In the genomic region with DNA sequence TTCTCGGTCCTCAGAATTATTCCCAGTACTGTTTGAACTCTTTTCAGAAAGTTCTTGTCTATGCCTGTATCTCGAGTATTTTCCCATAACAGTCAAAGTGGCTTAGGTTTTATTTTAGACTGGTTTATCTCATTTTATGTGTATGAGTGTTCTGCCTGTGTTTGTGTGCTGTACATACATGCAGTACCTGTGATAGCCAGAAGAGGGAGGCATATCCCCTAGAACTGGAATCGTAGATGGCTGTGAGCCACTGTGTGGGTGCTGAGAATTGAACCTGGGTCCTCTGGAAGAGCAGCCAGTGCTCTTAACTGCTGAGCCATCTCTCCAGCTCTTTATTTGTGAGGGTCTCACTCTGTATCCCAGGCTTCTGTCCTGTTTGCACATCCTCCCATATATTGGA, we compare ENCODE assay signal across 23 mouse cellular contexts. TPM values are rescaled to one million over a fixed set of nuclear protein-coding genes. Genes with fewer than 3 reads are reported as not detected.
DNase-seq lines count a peak whose midpoint lies in the region; ATAC-seq and TF ChIP-seq lines count a peak whose summit lies in the region.
"Had no signal": no experiment of that assay in that cellular context is flagged by ENCODE, and none has a peak within 500 bp of the region (broad histone marks: within the 10 kb centered on the region; RNA-seq: fewer than 3 reads in every experiment).

No protein-coding gene starts in this region.

- no peak overlapping the region for H3K4me3 ChIP-seq in kidney, postnatal 0 days (replicated peaks; ENCODE audit: low read depth, low read length)
- no peak overlapping the region for H3K4me3 ChIP-seq in midbrain, embryonic 11.5 days (ENCODE audit: low read depth, low read length)
- H3K4me3 ChIP-seq in midbrain, embryonic 16.5 days (ENCODE audit: low read depth, low read length), result no peak overlapping the region
- H3K4me3 ChIP-seq in G1E (ENCODE audit: low read depth, low read length), result no peak overlapping the region
- H3K4me3 ChIP-seq: embryonic facial prominence, embryonic 15.5 days; megakaryocyte, embryonic 14.5 days; stomach, embryonic 15.5 days had no signal

- intact Hi-C loops in heart, postnatal 25 days (cut with DNase I), result no loop called here

- no peaks in the 10 kb centered on the region for H3K4me1 ChIP-seq in kidney, postnatal 0 days (replicated peaks; ENCODE audit: insufficient read depth, low read length)
- no peaks in the 10 kb centered on the region for H3K4me1 ChIP-seq in midbrain, embryonic 11.5 days (ENCODE audit: control insufficient read depth, insufficient read depth, low read length)
- no peaks in the 10 kb centered on the region for H3K4me1 ChIP-seq in midbrain, embryonic 16.5 days (ENCODE audit: control insufficient read depth, insufficient read depth, low read length)
- peaks cover 4% of the 10 kb centered on the region; the same call in 1 of the 2 replicates for H3K4me1 ChIP-seq in G1E (ENCODE audit: insufficient read depth, low read depth, low read length)
- H3K4me1 ChIP-seq: embryonic facial prominence, embryonic 15.5 days; stomach, embryonic 15.5 days had no signal

- H3K9ac ChIP-seq in kidney, postnatal 0 days (ENCODE audit: low read depth, low read length), result no peak overlapping the region
- no peak overlapping the region for H3K9ac ChIP-seq in midbrain, embryonic 11.5 days (ENCODE audit: low read length)
- H3K9ac ChIP-seq in midbrain, embryonic 16.5 days (ENCODE audit: low read depth, low read length), result no peak overlapping the region
- H3K9ac ChIP-seq: embryonic facial prominence, embryonic 15.5 days; stomach, embryonic 15.5 days had no signal

- no peak overlapping the region for H3K4me2 ChIP-seq in kidney, postnatal 0 days (ENCODE audit: low read length)
- no peak overlapping the region for H3K4me2 ChIP-seq in midbrain, embryonic 11.5 days
- no peak overlapping the region for H3K4me2 ChIP-seq in midbrain, embryonic 16.5 days (ENCODE audit: low read length)
- H3K4me2 ChIP-seq: embryonic facial prominence, embryonic 15.5 days; stomach, embryonic 15.5 days had no signal

- no peaks in the 10 kb centered on the region for H3K27me3 ChIP-seq in kidney, postnatal 0 days (ENCODE audit: insufficient read depth, low read length)
- H3K27me3 ChIP-seq in midbrain, embryonic 11.5 days (ENCODE audit: control insufficient read depth, insufficient read depth, low read length), result no peaks in the 10 kb centered on the region
- H3K27me3 ChIP-seq in midbrain, embryonic 16.5 days (ENCODE audit: control insufficient read depth, insufficient read depth, low read depth, low read length), result no peaks in the 10 kb centered on the region
- no peaks in the 10 kb centered on the region; the same call in 1 of the 2 replicates for H3K27me3 ChIP-seq in G1E (ENCODE audit: insufficient read depth, low read length)
- H3K27me3 ChIP-seq: embryonic facial prominence, embryonic 15.5 days; megakaryocyte, embryonic 14.5 days; stomach, embryonic 15.5 days had no signal

- no peak for ATAC-seq in kidney, postnatal 0 days (replicated peaks; ENCODE audit: low FRiP score, low read depth)
- ATAC-seq in midbrain, embryonic 11.5 days (ENCODE audit: low FRiP score), result no peak
- ATAC-seq in midbrain, embryonic 16.5 days, result no peak
- no peak for ATAC-seq in G1E (ENCODE audit: extremely low read depth, insufficient number of reproducible peaks, low FRiP score, poor library complexity, severe bottlenecking)
- ATAC-seq in megakaryocyte progenitor cell, adult 5-6 weeks (replicated peaks; ENCODE audit: poor library complexity), result 0 out of 2 replicates have a peak, but pooled peaks have one; percentile 38
- ATAC-seq in erythroid progenitor cell, adult 5-6 weeks (replicated peaks; ENCODE audit: low FRiP score, poor library complexity, severe bottlenecking), result no peak
- ATAC-seq: forebrain, embryonic 14.5 days had no signal

- H3K27ac ChIP-seq in kidney, postnatal 0 days, result no peak overlapping the region
- H3K27ac ChIP-seq in midbrain, embryonic 11.5 days (ENCODE audit: low read depth, low read length), result no peak overlapping the region
- no peak overlapping the region for H3K27ac ChIP-seq in midbrain, embryonic 16.5 days (ENCODE audit: low read length)
- H3K27ac ChIP-seq: embryonic facial prominence, embryonic 15.5 days; stomach, embryonic 15.5 days had no signal

- H3K9me3 ChIP-seq in kidney, postnatal 0 days (replicated peaks; ENCODE audit: low read length), result no peaks in the 10 kb centered on the region
- H3K9me3 ChIP-seq in midbrain, embryonic 11.5 days (ENCODE audit: control insufficient read depth, low read length), result no peaks in the 10 kb centered on the region
- no peaks in the 10 kb centered on the region for H3K9me3 ChIP-seq in midbrain, embryonic 16.5 days (replicated peaks; ENCODE audit: control insufficient read depth, low read length, poor library complexity, severe bottlenecking)
- no peaks in the 10 kb centered on the region; the same call in 1 of the 2 replicates for H3K9me3 ChIP-seq in G1E (replicated peaks)
- H3K9me3 ChIP-seq: embryonic facial prominence, embryonic 15.5 days; stomach, embryonic 15.5 days had no signal

- WGBS in kidney, postnatal 0 days, result 87% methylated on average over 3 of the region's 3 CpGs
- WGBS in midbrain, embryonic 11.5 days, result 90% methylated on average over 3 of the region's 3 CpGs
- WGBS in midbrain, embryonic 16.5 days, result 85% methylated on average over 3 of the region's 3 CpGs

- TF ChIP-seq CTCF in kidney, postnatal 0 days (IDR thresholded peaks at IDR 0.05; ENCODE audit: low read depth), result peak; percentile 50; the same call in 1 of the 2 replicates
- peak; percentile 21; the same call in 1 of the 2 replicates for TF ChIP-seq CTCF in G1E (IDR thresholded peaks at IDR 0.05; ENCODE audit: low read depth, low read length)

- no peak for DNase-seq in kidney, postnatal 0 days (ENCODE audit: low spot score)
- no peak for DNase-seq in kidney, adult 18-20 months
- peak; percentile 80 for DNase-seq in midbrain, embryonic 11.5 days (ENCODE audit: low spot score, missing footprints)
- no peak for DNase-seq in G1E (ENCODE audit: low spot score)
- DNase-seq in heart, postnatal 25 days (ENCODE audit: low spot score), result no peak
- DNase-seq: adrenal gland, postnatal 36 days; cerebellum, adult 9-11 months; heart, postnatal 36 days; kidney, postnatal 10 days; left cerebral cortex, postnatal 4 days; retina, postnatal 1 day; thymus, postnatal 36 days had no signal

- no peaks in the 10 kb centered on the region for H3K36me3 ChIP-seq in kidney, postnatal 0 days (ENCODE audit: insufficient read depth, low read length)
- no peaks in the 10 kb centered on the region for H3K36me3 ChIP-seq in midbrain, embryonic 11.5 days (ENCODE audit: control insufficient read depth, insufficient read depth, low read length)
- no peaks in the 10 kb centered on the region for H3K36me3 ChIP-seq in midbrain, embryonic 16.5 days (ENCODE audit: control insufficient read depth, insufficient read depth, low read length)
- H3K36me3 ChIP-seq in G1E (replicated peaks), result peaks cover 67% of the 10 kb centered on the region

RNA-seq across cellular contexts. Expression of a gene that starts 10.6 kb away (rescaled TPM):
- polyA plus RNA-seq in kidney, postnatal 0 days (2015; fragmentation: Nextera tagmentation; extraction: Ambion mirVana), result 0.11 and 0.20 TPM in 2 replicates
- polyA plus RNA-seq in midbrain, embryonic 11.5 days (2014; fragmentation: Nextera tagmentation; extraction: Ambion mirVana), result 0.07 TPM in 1 of 2 replicates, not detected in the other
- polyA plus RNA-seq in midbrain, embryonic 16.5 days (2015; fragmentation: Nextera tagmentation; extraction: Ambion mirVana), result not detected in 2 replicates
- 2.3 and 8.0 TPM in 2 replicates for total RNA-seq in G1E (2014; fragmentation: Nextera tagmentation)
- total RNA-seq in G1E (2017), result 1.1 and 1.4 TPM in 2 replicates
- 4.9 and 6.0 TPM in 2 replicates for polyA plus RNA-seq in G1E (2012)
- total RNA-seq in megakaryocyte progenitor cell, adult 5-6 weeks (2015), result 3.6 and 4.5 TPM in 2 replicates
- 10.4 and 11.5 TPM in 2 replicates for total RNA-seq in megakaryocyte progenitor cell, adult 5-6 weeks (2017)
- total RNA-seq in erythroid progenitor cell, adult 5-6 weeks (2015; ENCODE audit: low replicate concordance), result not detected in 2 replicates
- total RNA-seq in erythroid progenitor cell, adult 5-6 weeks (2017; ENCODE audit: low replicate concordance), result 0.64 and 7.0 TPM in 2 replicates
- total RNA-seq in heart, postnatal 25 days (2021), result under 1 TPM; 0.50 to 0.57 TPM
- polyA plus RNA-seq: forebrain, embryonic 14.5 days had no signal

RNA-seq across cellular contexts. Expression of a gene that starts 15.2 kb away (rescaled TPM):
- polyA plus RNA-seq in kidney, postnatal 0 days (2015; fragmentation: Nextera tagmentation; extraction: Ambion mirVana), result 0.68 and 0.88 TPM in 2 replicates
- 0.76 and 0.83 TPM in 2 replicates for polyA plus RNA-seq in midbrain, embryonic 11.5 days (2014; fragmentation: Nextera tagmentation; extraction: Ambion mirVana)
- 0.36 and 0.45 TPM in 2 replicates for polyA plus RNA-seq in midbrain, embryonic 16.5 days (2015; fragmentation: Nextera tagmentation; extraction: Ambion mirVana)
- total RNA-seq in G1E (2014; fragmentation: Nextera tagmentation) (not detected in 2 replicates), G1E (2017) (0.23 TPM in 1 of 2 replicates, not detected in the other)
- polyA plus RNA-seq in G1E (2012), result not detected in 2 replicates
- not detected in 2 replicates for total RNA-seq in megakaryocyte progenitor cell, adult 5-6 weeks (2015)
- not detected in 2 replicates for total RNA-seq in megakaryocyte progenitor cell, adult 5-6 weeks (2017)
- not detected in 2 replicates for total RNA-seq in erythroid progenitor cell, adult 5-6 weeks (2015; ENCODE audit: low replicate concordance)
- not detected in 2 replicates for total RNA-seq in erythroid progenitor cell, adult 5-6 weeks (2017; ENCODE audit: low replicate concordance)
- total RNA-seq in heart, postnatal 25 days (2021), result not detected
- total RNA-seq: heart, adult 8-10 months; heart, postnatal 36 days; neutrophil, adult 5-6 weeks had no signal

RNA-seq across cellular contexts. Expression of a gene that starts 33.8 kb away (rescaled TPM):
- 4.0 and 4.3 TPM in 2 replicates for polyA plus RNA-seq in kidney, postnatal 0 days (2015; fragmentation: Nextera tagmentation; extraction: Ambion mirVana)
- polyA plus RNA-seq in midbrain, embryonic 11.5 days (2014; fragmentation: Nextera tagmentation; extraction: Ambion mirVana), result 1.0 and 1.4 TPM in 2 replicates
- polyA plus RNA-seq in midbrain, embryonic 16.5 days (2015; fragmentation: Nextera tagmentation; extraction: Ambion mirVana), result 18.2 and 20.9 TPM in 2 replicates
- total RNA-seq in G1E (2014; fragmentation: Nextera tagmentation) (not detected in 2 replicates), G1E (2017) (0.05 TPM in 1 of 2 replicates, not detected in the other)
- not detected in 2 replicates for polyA plus RNA-seq in G1E (2012)
- total RNA-seq in megakaryocyte progenitor cell, adult 5-6 weeks (2015), result 0.12 and 0.15 TPM in 2 replicates
- not detected in 2 replicates for total RNA-seq in megakaryocyte progenitor cell, adult 5-6 weeks (2017)
- not detected in 2 replicates for total RNA-seq in erythroid progenitor cell, adult 5-6 weeks (2015; ENCODE audit: low replicate concordance)
- 0.26 TPM in 1 of 2 replicates, not detected in the other for total RNA-seq in erythroid progenitor cell, adult 5-6 weeks (2017; ENCODE audit: low replicate concordance)
- total RNA-seq in heart, postnatal 25 days (2021), result under 1 TPM; 0.08 to 0.17 TPM
- total RNA-seq: neutrophil, adult 5-6 weeks had no signal

RNA-seq across cellular contexts. Expression of a gene that starts 33.9 kb away (rescaled TPM):
- polyA plus RNA-seq in kidney, postnatal 0 days (2015; fragmentation: Nextera tagmentation; extraction: Ambion mirVana), result 43.7 and 43.8 TPM in 2 replicates
- 18.8 and 19.6 TPM in 2 replicates for polyA plus RNA-seq in midbrain, embryonic 11.5 days (2014; fragmentation: Nextera tagmentation; extraction: Ambion mirVana)
- 26.5 and 30.7 TPM in 2 replicates for polyA plus RNA-seq in midbrain, embryonic 16.5 days (2015; fragmentation: Nextera tagmentation; extraction: Ambion mirVana)
- total RNA-seq in G1E (2014; fragmentation: Nextera tagmentation) (9.1 and 12.0 TPM in 2 replicates), G1E (2017) (4.8 and 8.6 TPM in 2 replicates)
- polyA plus RNA-seq in G1E (2012), result 11.0 and 12.0 TPM in 2 replicates
- total RNA-seq in megakaryocyte progenitor cell, adult 5-6 weeks (2015), result 61.3 and 68.9 TPM in 2 replicates
- 18.3 and 31.4 TPM in 2 replicates for total RNA-seq in megakaryocyte progenitor cell, adult 5-6 weeks (2017)
- 11.2 and 11.3 TPM in 2 replicates for total RNA-seq in erythroid progenitor cell, adult 5-6 weeks (2015; ENCODE audit: low replicate concordance)
- 6.8 and 9.2 TPM in 2 replicates for total RNA-seq in erythroid progenitor cell, adult 5-6 weeks (2017; ENCODE audit: low replicate concordance)
- 10 to 100 TPM; 44.6 to 49.1 TPM for total RNA-seq in heart, postnatal 25 days (2021)

RNA-seq across cellular contexts. Expression of a gene that starts 55.3 kb away (rescaled TPM):
- not detected in 2 replicates for polyA plus RNA-seq in kidney, postnatal 0 days (2015; fragmentation: Nextera tagmentation; extraction: Ambion mirVana)
- polyA plus RNA-seq in midbrain, embryonic 11.5 days (2014; fragmentation: Nextera tagmentation; extraction: Ambion mirVana), result not detected in 2 replicates
- polyA plus RNA-seq in midbrain, embryonic 16.5 days (2015; fragmentation: Nextera tagmentation; extraction: Ambion mirVana), result not detected in 2 replicates
- total RNA-seq in G1E (2014; fragmentation: Nextera tagmentation) (not detected in 2 replicates), G1E (2017) (0.16 TPM in 1 of 2 replicates, not detected in the other)
- not detected in 2 replicates for polyA plus RNA-seq in G1E (2012)
- total RNA-seq in megakaryocyte progenitor cell, adult 5-6 weeks (2015), result not detected in 2 replicates
- total RNA-seq in megakaryocyte progenitor cell, adult 5-6 weeks (2017), result not detected in 2 replicates
- not detected in 2 replicates for total RNA-seq in erythroid progenitor cell, adult 5-6 weeks (2015; ENCODE audit: low replicate concordance)
- total RNA-seq in erythroid progenitor cell, adult 5-6 weeks (2017; ENCODE audit: low replicate concordance), result not detected in 2 replicates
- total RNA-seq in heart, postnatal 25 days (2021), result not detected
- total RNA-seq: adrenal gland, postnatal 36 days; heart, adult 8-10 months; heart, postnatal 36 days; layer of hippocampus, postnatal 10 days; left cerebral cortex, postnatal 4 days; neutrophil, adult 5-6 weeks had no signal
- polyA plus RNA-seq: embryonic facial prominence, embryonic 15.5 days; forebrain, embryonic 14.5 days; liver, embryonic 16.5 days; stomach, embryonic 15.5 days had no signal
